Mouse (Mus musculus) cerebellum, adult 18-20 months (tissue): ENCODE measurements at regions not wholly inside any gene's neighbourhood (a gene's known extent, or its start where the extent isn't known, plus 50 kb on each side); places are given as distances from the start of the nearest gene placed in this dataset.

Source experiments
- DNase-seq, 2 experiments: peaks; one replicate each; pipeline ENCODE4 v3.0.0; 2021

GRCm38 (mm10) chr4:83986951-83987822 is 461.8 kb downstream of the Ccdc171 start:
- no peak for DNase-seq

- DNase-seq = no peak
Measured at GRCm38 (mm10) chr4:83987846-83988245, 462.5 kb downstream of the Ccdc171 start.

DNA sequence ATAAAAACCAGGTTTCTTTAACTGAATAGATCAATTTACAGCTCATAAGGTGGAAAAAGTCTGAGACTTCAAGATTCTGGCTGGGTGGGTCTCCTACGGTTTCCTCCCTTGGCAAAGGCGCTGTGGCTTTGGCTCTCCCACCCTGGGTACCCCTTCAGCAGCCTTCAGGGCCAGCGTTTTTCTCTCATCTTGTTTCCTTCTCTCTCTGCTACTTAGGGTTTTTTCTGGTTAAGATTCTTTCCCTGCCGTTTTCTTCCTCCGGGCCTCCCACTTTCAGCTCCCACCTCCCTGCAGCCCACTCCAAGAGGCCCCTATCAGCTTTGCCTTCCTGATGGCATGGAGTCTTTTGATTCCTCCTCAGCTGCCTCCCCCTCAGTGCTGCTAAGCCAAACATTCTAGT is 463.0 kb downstream of the Ccdc171 start:
- DNase-seq = no peak

- DNase-seq = no peak
Measured at GRCm38 (mm10) chr4:83990126-83990989, 465.0 kb downstream of the Ccdc171 start.

DNA sequence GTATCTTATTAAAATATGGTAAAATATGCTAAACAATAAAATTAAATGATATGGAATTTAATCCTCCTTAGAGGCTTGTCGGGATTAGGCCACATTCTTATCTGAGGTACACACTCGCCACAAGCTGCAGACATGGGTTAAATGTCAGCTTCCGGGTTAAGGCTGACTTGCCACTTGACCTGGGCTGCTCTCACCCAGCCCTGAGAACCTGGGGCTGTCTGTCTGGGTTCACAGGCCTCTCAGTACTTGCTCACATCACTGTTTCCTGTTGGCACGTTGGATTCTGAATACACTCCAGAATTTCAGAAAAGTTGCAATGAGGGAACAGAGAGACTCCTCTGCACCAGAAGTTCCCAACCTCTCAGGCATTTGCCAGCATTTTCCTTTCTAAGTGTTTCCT is 465.9 kb downstream of the Ccdc171 start:
- no peak for DNase-seq

GRCm38 (mm10) chr4:83997079-83997478 is 471.7 kb downstream of the Ccdc171 start:
- DNase-seq = no peak

GRCm38 (mm10) chr4:84001645-84002044 is 476.3 kb downstream of the Ccdc171 start:
- no peak for DNase-seq

GRCm38 (mm10) chr4:84004055-84004778 is 478.9 kb downstream of the Ccdc171 start:
- no peak for DNase-seq

DNA sequence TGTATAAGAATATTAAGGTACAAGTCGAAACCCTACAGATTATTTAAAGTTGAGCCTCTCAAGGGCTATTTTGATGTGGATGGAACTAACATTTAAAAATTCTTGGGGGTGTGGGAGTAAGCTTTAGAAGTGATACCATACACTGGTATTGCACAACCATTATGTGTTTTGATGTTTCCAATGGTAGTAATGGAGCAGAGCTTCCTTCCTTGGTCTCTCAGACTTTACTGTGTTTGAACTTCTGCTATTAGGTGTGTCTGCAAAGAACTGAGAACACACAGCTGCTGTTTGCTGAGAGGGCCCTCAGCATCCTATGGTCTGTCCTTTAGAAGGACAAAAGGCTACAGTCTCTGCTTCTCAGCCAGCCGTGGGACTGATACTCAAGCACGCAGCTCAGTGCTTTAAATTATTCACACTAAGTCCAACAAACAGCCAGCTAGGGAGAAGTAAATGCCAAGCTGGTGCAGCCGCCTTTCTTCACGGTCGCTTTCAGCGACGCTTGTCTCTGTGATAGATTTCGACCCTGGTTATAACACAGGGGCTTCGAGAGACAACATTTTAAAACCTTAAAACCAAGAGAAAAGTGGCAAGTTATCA is 479.5 kb downstream of the Ccdc171 start:
- no peak for DNase-seq

- DNase-seq = no peak
Measured at GRCm38 (mm10) chr4:84011941-84012340, 486.6 kb downstream of the Ccdc171 start.

GRCm38 (mm10) chr4:84015139-84015538 is 489.8 kb downstream of the Ccdc171 start:
- DNase-seq = no peak

DNA sequence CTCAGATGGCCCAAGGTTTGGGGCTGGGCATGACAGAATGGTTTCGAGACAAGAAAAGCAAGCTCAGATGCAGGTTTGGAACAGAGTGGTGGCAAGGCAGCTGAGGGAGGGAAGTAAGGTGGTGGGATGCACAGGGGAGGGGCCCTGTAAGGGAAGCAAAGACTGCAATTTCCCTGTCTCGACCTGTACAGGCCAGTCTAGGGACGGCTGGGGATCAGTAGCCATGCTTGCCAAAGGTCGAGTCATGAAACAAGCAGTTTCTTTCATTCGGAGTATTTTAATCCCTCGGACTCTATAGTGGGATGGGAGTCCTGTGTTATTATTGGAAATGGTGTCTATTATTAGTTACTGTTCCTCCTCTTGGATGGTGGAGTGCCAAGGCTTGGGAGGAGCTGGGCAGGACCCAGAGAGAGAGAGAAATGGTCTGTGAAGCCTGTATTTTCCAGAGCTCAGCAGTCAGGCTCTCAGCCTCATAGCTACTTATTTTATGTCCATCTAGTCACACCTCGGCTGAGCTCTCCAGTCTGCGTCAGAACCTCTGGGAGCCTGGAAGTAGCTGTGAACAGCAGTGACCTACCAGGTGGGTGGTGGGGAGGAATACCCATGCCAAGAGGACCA is 490.3 kb downstream of the Ccdc171 start:
- DNase-seq = no peak

DNA sequence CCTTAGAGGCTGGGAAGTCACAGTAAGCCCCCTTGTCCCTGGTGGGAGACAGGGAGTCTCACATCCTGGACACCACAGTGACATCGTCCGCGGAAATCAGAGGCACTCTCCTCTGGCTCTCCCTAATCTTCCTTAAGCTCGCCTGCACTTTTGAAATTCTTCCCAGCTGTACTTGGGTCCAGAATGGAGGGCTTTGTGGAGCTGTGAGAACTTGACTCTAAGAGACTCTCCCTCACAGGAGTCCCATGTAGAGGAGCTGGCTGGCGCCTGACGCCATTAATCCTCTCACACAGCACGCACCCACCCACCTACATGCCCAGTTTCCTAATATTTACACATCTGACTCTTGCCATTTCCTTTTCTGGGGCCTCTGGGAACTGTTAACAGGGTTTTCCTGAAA is 492.8 kb downstream of the Ccdc171 start:
- no peak for DNase-seq

DNA sequence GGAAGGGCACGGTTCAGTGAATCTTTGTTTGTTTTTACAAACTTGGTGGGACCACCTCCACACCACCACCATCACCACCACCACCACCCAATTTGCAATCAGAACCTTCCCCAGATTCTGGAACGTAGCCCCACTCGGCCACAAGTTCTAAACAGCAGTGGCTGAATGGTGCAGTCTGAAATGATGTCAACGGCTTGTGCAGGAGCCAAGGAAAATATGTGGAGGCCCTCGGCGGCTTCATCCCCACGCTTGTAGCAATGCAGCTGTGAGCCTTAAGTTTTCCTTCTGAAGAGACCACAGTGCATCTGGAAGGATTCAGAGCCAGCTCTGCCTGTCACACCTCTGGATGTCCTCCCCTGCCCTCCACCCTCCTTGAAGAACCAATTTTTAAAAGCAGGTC is 493.4 kb downstream of the Ccdc171 start:
- DNase-seq = no peak

DNA sequence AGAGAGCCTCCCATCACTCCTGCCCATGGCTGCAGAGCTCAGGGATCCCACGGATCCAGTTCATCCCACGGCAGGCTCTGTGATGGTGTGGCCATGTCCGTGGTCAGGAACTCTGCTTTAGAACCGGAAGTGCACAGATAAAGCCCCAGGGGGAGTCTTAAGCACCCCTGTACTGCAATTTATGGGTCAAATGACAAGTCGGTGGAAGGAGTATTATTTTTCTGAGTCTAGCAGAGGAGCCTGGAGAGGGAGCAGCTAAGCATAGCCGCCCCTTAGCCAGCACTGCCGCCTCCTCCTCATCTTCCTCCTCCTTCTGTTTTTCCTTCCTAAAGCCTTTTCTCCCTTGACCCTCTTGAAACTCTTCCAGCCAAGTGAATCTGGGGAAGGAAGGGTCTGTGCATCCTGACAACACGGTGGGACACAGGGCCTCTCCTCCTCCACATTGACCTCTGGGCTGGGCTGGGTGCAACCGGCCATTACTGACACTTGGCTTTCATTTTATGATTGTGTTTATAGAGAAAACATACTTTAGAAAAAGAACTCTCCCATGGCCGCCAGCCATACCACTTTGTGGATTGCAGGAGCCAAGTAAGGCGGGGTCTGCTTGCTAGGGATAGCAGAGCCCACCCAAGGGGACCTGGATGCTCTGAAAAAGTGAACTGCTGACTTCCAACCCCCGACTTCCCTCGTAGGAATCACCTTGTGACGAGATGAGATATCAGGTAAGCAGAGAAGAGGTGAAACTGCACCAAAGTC is 494.3 kb downstream of the Ccdc171 start:
- DNase-seq = no peak

DNA sequence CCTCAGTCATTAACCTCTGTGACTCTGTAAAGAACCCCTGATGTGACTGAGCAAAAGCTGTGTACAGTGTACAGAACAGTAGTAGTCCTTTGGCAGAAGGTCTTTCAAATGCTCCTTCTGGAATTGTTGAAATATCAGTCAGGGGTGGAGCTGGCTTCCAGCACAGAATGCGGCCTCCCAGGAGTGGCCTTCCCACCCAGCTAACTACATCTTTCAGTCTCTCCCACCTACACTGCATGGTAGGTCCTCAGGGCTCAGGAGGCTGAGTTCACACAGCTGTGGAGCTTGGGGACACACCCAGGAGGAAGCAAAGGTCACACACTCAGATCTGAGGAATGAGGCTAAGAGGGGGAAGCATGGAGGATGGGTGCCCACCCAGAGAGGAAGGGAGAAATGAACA is 495.3 kb downstream of the Ccdc171 start:
- DNase-seq = no peak

DNA sequence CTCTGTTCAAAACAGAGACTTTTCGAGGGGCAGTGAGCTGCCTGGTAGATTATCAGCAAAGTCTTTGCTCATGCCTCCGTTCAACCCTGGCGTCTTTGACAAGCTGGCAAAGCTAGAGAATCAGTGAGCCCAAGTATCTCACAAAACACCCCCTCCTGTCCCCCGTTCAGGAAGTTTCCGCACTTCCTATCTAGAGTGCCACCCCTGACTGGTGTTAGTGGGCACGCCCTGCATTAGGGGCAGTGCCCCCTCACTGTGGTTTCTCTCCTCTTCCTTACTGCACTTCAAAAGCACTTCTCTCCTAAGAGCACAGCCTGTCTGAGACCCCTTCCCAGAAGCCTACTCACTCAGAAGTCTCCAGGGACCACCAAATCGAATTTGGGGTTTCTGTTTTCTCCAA is 497.0 kb downstream of the Ccdc171 start:
- DNase-seq = no peak

DNA sequence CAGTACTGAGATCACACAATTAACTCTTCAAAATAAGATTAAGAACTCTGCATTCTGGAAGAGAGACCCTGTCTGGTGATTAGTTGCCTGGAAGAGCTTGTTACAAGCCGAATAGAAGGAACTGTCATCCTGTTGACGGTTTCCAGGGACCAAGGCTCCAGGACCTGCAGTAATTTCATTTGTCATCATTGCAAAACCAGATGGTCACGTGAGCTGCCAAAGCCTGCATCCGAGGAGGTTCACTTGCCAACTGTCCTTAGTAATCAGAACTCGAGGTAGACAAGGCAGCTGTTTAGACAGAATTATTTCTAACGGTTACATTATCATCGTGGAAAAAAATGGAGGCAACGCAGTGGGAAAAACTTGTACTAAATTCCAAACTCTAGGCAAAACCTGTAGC is 500.8 kb downstream of the Ccdc171 start:
- DNase-seq = no peak

DNA sequence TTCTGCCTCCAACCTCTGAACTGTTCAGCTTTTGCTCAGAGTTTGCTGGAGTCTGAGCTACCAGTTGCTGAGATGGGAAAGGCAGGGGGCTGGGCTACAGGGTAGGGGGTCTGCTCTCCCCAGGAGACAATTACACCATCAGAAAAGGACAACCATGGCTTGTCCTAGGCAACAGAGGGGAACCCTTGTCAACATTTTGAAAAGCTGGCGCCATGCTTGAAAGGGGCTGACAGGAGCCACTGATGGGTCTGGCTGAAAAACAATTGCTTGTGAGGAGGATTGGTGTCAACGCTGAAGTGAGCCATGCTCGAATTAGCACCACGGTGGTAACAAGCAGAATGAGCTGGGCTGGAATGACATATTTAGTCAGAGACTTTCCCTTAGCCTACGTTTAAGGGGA is 502.8 kb downstream of the Ccdc171 start:
- no peak for DNase-seq

GRCm38 (mm10) chr4:84030916-84031315 is 505.6 kb downstream of the Ccdc171 start:
- DNase-seq = no peak

DNA sequence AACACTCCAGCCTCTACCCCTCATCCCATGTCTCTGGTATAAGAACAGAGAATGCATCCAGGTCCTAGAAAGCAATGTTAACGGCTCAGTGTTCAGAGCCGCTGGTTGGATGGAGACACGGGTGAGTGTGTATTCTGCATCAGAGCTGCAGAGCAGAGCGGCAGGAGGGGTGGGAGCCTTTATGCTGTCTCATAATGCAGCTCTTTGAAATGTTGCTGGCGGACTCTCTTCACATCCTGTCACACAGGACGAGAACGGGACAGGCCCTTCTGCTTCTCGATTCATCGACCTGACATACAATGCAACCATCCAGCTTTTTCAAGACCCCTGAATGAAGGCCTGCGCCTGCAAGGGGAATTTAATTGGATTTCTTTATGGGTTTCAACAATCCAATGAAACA is 507.2 kb downstream of the Ccdc171 start:
- DNase-seq = no peak

DNA sequence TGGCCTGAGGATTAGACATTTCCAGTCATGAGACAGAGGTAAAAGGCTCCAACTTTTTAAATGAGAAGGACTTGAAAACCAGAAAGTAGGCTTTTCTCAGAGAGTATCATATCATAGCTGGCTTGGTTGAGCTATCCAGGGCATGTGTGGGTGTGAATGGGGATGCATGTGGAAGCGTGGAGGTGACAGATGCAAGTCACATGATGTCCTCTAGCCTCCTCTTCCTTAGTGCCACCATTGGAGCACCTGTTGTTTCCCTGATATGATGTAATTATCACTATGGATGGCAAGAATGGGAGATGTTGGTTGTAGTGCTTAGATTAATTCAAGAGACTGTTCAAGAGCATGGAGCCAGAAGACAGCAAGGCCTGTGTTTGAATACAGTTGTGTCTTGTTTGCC is 510.0 kb downstream of the Ccdc171 start:
- no peak for DNase-seq
